Mouse (Mus musculus): ENCODE results near the gene Mup13. TPM values are rescaled to one million over a fixed set of nuclear protein-coding genes. Genes with fewer than 3 reads are reported as not detected.
"Not testable (repeated sequence)": the region's sequence is repeated elsewhere in the genome, so short reads cannot be mapped to it uniquely, and the experiment has no call there.

Mup13 gene
- not detected in 2 replicates for total RNA-seq (2021)
- long read RNA-seq, partial matches to known transcripts, result 90 of 101 reads
- long read RNA-seq, other reads (novel, unspliced or antisense), result 7 of 101 reads

DNA sequence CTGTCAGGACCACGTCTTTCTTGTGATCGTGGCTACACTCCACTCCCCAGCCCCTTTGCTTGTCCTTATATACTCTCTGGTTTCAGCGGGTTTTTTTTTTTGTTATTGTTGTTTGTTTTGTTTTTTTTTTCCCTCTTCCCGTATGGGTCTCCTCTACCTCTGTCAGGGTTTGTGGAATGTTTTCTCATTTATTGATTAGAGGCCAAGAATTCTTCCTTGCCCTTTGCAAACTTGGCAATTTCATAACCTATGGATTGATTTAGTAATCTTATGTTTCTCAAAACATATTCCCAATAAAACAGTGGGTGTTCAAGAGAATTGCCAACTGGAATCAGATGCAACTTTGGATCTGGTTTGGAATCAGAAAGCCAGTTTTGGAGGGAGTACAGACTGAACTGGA, at the start of gene Mup13:
TSS of gene Mup13 (minus strand) at position 101 of the 400 bp plus-strand sequence.
- not testable (repeated sequence) for DNase-seq

Other genes with a start within 250 kb of the Mup13 start
- 5.4 TPM in 1 of 2 replicates, not detected in the other for gene Mup14, start 75.7 kb upstream of the Mup13 start, total RNA-seq (2021)
- gene Mup15, start 211.5 kb upstream of the Mup13 start, total RNA-seq (2021), result not detected in 2 replicates